Mouse (Mus musculus): ENCODE measurements around the gene Myd88. TPM values are rescaled to one million over a fixed set of nuclear protein-coding genes. Genes with fewer than 3 reads are reported as not detected.

The Myd88 gene
- polyA plus RNA-seq, 1 experiment = 27.0 TPM

DNA sequence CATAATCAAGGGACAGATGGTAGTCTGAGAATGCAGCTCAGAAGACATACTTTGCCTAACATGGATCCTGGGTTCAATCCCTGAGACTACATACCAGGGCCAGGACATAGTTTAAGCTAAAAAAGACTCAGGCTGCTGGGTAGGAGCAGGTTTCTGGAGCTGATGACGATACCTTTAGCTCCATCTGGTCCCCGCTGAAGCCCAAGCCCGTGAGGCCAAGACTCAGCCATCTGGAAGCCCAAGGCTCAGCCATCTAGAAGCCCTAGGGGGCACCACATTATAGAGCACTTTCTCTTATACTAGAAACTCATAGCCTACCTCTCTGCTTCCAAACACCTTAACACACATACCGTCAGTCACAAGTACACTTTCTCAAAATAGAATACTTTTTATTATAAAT, 5.6 kb downstream of the Myd88 start:
- peaks cover 9% of the 10 kb centered on the region for H3K36me3 ChIP-seq (ENCODE audit: control insufficient read depth, insufficient read depth, low read length)
- no peak for DNase-seq (ENCODE audit: low read depth in 1 of 2, low spot score in 2 of 2)
- no peaks in the 10 kb centered on the region for H3K27me3 ChIP-seq (ENCODE audit: control insufficient read depth, insufficient read depth, low read length)
- WGBS = 88% methylated on average over 4 of the region's 4 CpGs
- TF ChIP-seq CTCF (IDR thresholded peaks at IDR 0.05; ENCODE audit: extremely low read depth, insufficient read depth, insufficient read length, insufficient replicate concordance) = no peak
- TF ChIP-seq POLR2A (IDR thresholded peaks at IDR 0.05; ENCODE audit: low read depth, low read length) = no peak
- H3K4me1 ChIP-seq (ENCODE audit: control insufficient read depth, insufficient read depth, insufficient read length) = peaks cover 8% of the 10 kb centered on the region; the same call in 1 of the 2 replicates
- H3K4me3 ChIP-seq (ENCODE audit: extremely low read depth, insufficient read depth, insufficient read length) = no peak overlapping the region
- H3K27ac ChIP-seq (ENCODE audit: insufficient read depth, low read length) = no peak overlapping the region

GRCm38 (mm10) chr9:119334834-119335233, 6.4 kb downstream of the Myd88 start:
- WGBS = 75% methylated on average over 2 of the region's 2 CpGs
- Histone ChIP-seq H3K36me3 (ENCODE audit: control insufficient read depth, insufficient read depth, low read length) (peaks cover 9% of the 10 kb centered on the region), H3K27ac (ENCODE audit: insufficient read depth, low read length) (peak overlapping the region; percentile 49), H3K27me3 (ENCODE audit: control insufficient read depth, insufficient read depth, low read length) (no peaks in the 10 kb centered on the region), H3K4me1 (ENCODE audit: control insufficient read depth, insufficient read depth, insufficient read length) (peaks cover 8% of the 10 kb centered on the region; the same call in 1 of the 2 replicates), H3K4me3 (ENCODE audit: extremely low read depth, insufficient read depth, insufficient read length) (no peak overlapping the region)
- no peak for TF ChIP-seq POLR2A (IDR thresholded peaks at IDR 0.05; ENCODE audit: low read depth, low read length)
- no peak for TF ChIP-seq CTCF (IDR thresholded peaks at IDR 0.05; ENCODE audit: extremely low read depth, insufficient read depth, insufficient read length, insufficient replicate concordance)
- DNase-seq (ENCODE audit: low read depth in 1 of 2, low spot score in 2 of 2) = no peak

GRCm38 (mm10) chr9:119334324-119334723, 6.9 kb downstream of the Myd88 start:
- DNase-seq (ENCODE audit: low read depth in 1 of 2, low spot score in 2 of 2) = peak in 1 of 2 experiments; percentile 27
- Histone ChIP-seq H3K27ac (ENCODE audit: insufficient read depth, low read length) (peak overlapping the region; percentile 49), H3K36me3 (ENCODE audit: control insufficient read depth, insufficient read depth, low read length) (peaks cover 9% of the 10 kb centered on the region), H3K4me3 (ENCODE audit: extremely low read depth, insufficient read depth, insufficient read length) (no peak overlapping the region), H3K27me3 (ENCODE audit: control insufficient read depth, insufficient read depth, low read length) (no peaks in the 10 kb centered on the region), H3K4me1 (ENCODE audit: control insufficient read depth, insufficient read depth, insufficient read length) (peaks cover 8% of the 10 kb centered on the region; the same call in 1 of the 2 replicates)
- WGBS = 11% methylated on average over 10 of the region's 10 CpGs
- no peak for TF ChIP-seq CTCF (IDR thresholded peaks at IDR 0.05; ENCODE audit: extremely low read depth, insufficient read depth, insufficient read length, insufficient replicate concordance)

DNA sequence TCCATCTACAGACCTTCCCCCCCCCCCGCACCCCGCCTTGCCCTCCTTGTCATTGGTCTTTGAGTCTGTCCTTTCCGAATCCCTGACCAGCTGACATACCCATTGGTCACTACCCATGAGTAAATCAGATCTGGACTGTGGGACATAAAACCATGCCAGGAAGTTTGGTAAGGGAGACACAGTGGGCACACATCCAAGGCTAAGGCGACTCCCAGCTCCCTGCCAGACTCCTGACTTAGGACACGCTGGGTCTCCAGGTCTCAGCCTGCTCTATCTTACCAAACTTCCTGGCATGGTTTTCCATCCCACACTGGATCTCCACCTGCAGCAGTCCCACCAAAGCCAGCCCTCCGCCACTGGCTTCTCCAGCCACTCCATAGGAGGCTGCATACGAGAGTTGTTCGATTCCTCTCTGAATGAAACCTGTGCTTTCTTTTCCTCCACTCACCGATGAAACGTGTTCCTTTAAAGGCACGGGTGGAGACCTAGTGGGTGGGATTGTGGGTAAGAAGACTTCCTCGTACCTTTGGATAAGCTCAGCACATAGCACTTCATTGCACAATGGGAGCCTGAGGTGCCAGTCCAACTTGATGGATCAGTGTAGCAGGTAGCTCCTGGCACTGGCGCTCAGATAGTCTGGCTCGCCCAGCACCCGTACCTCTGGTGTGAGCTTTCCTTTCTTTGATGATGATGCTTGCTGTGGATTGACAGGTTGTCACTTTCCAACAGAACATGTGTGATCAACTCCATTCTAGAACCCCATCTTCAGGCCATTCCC, 10.8 kb downstream of the Myd88 start:
- WGBS = 88% methylated on average over 15 of the region's 15 CpGs
- Histone ChIP-seq H3K36me3 (ENCODE audit: control insufficient read depth, insufficient read depth, low read length) (no peaks in the 10 kb centered on the region), H3K4me1 (ENCODE audit: control insufficient read depth, insufficient read depth, insufficient read length) (peaks cover 4% of the 10 kb centered on the region; the same call in 1 of the 2 replicates), H3K4me3 (ENCODE audit: extremely low read depth, insufficient read depth, insufficient read length) (no peak overlapping the region), H3K27ac (ENCODE audit: insufficient read depth, low read length) (no peak overlapping the region), H3K27me3 (ENCODE audit: control insufficient read depth, insufficient read depth, low read length) (no peaks in the 10 kb centered on the region)
- TF ChIP-seq POLR2A (IDR thresholded peaks at IDR 0.05; ENCODE audit: low read depth, low read length) (no peak), CTCF (IDR thresholded peaks at IDR 0.05; ENCODE audit: extremely low read depth, insufficient read depth, insufficient read length, insufficient replicate concordance) (no peak)
- no peak for DNase-seq (ENCODE audit: low read depth in 1 of 2, low spot score in 2 of 2)

DNA sequence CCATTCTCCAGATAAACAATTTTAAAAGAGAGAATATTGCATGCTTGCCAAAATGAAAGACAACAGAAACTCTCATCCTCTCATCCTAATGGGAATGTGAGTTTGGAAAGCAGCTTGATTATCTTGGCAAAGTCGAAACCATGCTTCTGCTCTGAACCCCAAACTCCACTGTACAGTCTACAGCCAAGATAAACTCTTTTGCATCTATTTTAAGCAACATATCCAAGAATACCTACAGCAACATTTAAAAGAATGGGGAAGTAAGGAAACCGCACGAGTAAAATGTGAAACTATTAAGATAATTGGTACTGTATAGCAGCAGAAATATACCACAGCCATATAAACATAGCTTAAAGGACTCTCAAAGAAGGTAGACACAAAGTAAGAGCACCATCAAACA, 12.7 kb downstream of the Myd88 start:
- peaks cover 3% of the 10 kb centered on the region; the same call in 1 of the 2 replicates for H3K4me1 ChIP-seq (ENCODE audit: control insufficient read depth, insufficient read depth, insufficient read length)
- 14% methylated on average over 3 of the region's 3 CpGs for WGBS
- H3K4me3 ChIP-seq (ENCODE audit: extremely low read depth, insufficient read depth, insufficient read length) = no peak overlapping the region
- DNase-seq (ENCODE audit: low read depth in 1 of 2, low spot score in 2 of 2) = no peak
- no peaks in the 10 kb centered on the region for H3K27me3 ChIP-seq (ENCODE audit: control insufficient read depth, insufficient read depth, low read length)
- H3K27ac ChIP-seq (ENCODE audit: insufficient read depth, low read length) = no peak overlapping the region; the same call in 1 of the 2 replicates
- no peak for TF ChIP-seq CTCF (IDR thresholded peaks at IDR 0.05; ENCODE audit: extremely low read depth, insufficient read depth, insufficient read length, insufficient replicate concordance)
- no peak for TF ChIP-seq POLR2A (IDR thresholded peaks at IDR 0.05; ENCODE audit: low read depth, low read length)
- H3K36me3 ChIP-seq (ENCODE audit: control insufficient read depth, insufficient read depth, low read length) = no peaks in the 10 kb centered on the region

DNA sequence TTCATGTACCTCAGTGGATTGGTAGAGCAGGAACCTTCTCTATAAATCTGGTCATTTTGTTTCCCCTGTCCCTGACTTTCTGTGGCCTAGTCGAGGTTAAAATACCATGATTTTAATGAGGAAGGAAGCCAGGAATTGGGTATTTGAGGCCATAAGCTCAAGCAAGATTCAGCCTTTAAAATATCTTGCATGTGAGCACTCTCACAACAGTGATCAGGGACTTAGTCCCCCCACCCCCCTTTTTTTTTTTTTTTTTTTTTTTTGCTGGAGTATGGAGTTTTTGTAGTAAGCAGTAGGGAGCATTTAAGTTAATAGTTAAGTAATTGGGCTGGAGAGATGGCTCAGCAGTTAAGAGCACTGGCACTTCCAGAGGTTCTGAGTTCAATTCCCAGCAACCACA, 17.1 kb downstream of the Myd88 start:
- no peak for TF ChIP-seq POLR2A (IDR thresholded peaks at IDR 0.05; ENCODE audit: low read depth, low read length)
- 33% methylated on average over 1 of the region's 1 CpGs for WGBS
- DNase-seq (ENCODE audit: low read depth in 1 of 2, low spot score in 2 of 2) = no peak
- no peaks in the 10 kb centered on the region for H3K27me3 ChIP-seq (ENCODE audit: control insufficient read depth, insufficient read depth, low read length)
- H3K4me1 ChIP-seq (ENCODE audit: control insufficient read depth, insufficient read depth, insufficient read length) = peaks cover 14% of the 10 kb centered on the region
- no peak overlapping the region for H3K4me3 ChIP-seq (ENCODE audit: extremely low read depth, insufficient read depth, insufficient read length)
- H3K36me3 ChIP-seq (ENCODE audit: control insufficient read depth, insufficient read depth, low read length) = no peaks in the 10 kb centered on the region
- H3K27ac ChIP-seq (ENCODE audit: insufficient read depth, low read length) = no peak overlapping the region

DNA sequence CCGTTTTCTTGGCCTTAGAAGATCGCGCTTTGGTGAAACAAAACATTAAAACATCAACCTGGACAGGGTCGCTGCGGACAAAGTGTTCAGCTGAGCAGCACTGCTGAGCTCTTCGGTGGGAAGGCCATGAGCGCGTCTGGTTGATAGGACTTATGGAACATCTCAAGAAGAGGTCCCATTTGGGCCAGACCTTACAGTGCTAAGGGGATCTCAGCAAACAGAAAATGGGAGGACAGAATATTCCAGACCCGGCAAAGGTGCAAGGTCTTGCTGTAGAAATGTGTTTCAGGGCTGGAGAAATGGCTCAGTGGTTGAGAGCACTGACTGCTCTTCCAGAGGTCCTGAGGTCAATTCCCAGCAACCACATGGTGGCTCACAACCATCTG, 18.0 kb downstream of the Myd88 start:
- TF ChIP-seq CTCF (IDR thresholded peaks at IDR 0.05; ENCODE audit: extremely low read depth, insufficient read depth, insufficient read length, insufficient replicate concordance) (no peak), POLR2A (IDR thresholded peaks at IDR 0.05; ENCODE audit: low read depth, low read length) (no peak)
- H3K4me1 ChIP-seq (ENCODE audit: control insufficient read depth, insufficient read depth, insufficient read length) = peaks cover 14% of the 10 kb centered on the region
- WGBS = 5% methylated on average over 9 of the region's 9 CpGs

More for the DNA sequence above, 18.0 kb downstream of the Myd88 start:
- Histone ChIP-seq H3K36me3 (ENCODE audit: control insufficient read depth, insufficient read depth, low read length) (no peaks in the 10 kb centered on the region), H3K4me3 (ENCODE audit: extremely low read depth, insufficient read depth, insufficient read length) (peak overlapping the region; percentile 59), H3K27ac (ENCODE audit: insufficient read depth, low read length) (peak overlapping the region; percentile 100), H3K27me3 (ENCODE audit: control insufficient read depth, insufficient read depth, low read length) (no peaks in the 10 kb centered on the region)
- DNase-seq (ENCODE audit: low read depth in 1 of 2, low spot score in 2 of 2) = no peak
